Mouse (Mus musculus): ENCODE measurements around the gene Gclm.
"Not testable (repeated sequence)": the region's sequence is repeated elsewhere in the genome, so short reads cannot be mapped to it uniquely, and the experiment has no call there.

Gene Gclm

DNA sequence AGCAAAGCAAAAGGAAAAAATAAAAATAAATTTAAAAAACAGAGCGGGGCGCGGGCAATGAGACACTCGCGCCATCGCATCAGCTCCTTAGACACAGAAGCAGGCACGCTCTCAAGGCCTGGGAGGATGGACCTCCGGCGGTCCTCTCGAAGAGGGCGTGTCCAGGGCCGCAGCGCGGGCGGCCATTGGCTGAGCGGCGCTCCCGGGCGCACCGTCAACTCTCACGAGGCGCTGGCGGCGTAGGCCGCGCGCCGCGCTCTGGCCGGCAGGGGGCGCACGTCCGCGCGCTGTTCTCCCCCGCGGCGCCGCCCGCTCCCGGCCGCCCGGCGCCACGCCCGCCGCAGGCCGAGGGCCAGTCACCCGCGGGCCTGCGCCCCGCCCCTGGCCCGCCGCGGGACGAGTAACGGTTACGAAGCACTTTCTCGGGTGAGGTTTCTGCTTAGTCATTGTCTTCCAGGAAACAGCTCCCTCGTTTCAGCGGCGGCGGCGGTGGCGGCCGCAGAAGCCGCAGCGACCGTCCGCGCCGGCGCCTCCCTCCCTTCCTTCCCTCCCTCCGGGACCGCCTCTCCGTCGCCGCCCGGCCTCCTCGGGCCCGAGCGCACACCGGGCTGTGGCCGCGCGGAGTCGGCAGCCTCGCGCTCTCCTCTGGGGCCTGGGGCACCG is at the start of gene Gclm:
Gclm (plus strand) TSS at position 343 of the 663 bp plus-strand sequence.
- DNase-seq (ENCODE audit: low spot score) = peak; percentile 93

DNA sequence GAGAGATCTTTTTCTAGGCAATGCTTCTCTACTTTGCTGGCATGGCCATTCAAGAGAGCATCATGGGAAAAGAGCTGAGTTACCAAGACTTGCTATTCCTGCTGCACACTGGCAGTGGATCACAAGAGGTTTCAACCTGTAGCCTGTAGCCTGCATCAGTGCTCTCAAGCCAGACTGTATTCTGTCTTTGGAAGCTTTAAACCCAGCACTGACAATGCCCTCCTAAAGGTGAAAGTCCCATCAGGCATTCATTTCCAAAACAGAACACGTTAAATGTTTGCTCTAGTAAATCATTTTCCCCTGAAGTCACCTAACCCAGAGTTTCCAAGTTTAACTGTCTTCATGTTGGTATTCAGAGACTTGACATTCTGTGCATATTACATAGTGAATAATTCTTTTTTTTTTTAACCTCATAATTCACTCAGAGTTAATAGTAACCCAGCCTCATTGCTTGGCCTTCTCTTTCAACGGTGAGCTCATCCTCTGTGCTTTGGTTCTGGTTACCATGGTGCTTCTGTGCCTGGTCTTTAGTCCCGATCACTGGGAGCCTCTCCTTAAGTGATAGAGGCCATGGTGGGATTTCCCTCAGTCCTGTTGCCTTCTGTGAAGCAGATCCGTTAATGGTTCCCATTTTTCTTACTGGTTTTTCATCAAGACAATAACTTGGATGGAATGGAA is 48.6 kb upstream of the Gclm start:
- no peak for DNase-seq (ENCODE audit: low spot score)

- no peak for DNase-seq (ENCODE audit: low spot score)
Observed at GRCm38 (mm10) chr3:122198532-122198931, 46.8 kb upstream of the Gclm start.

GRCm38 (mm10) chr3:122198966-122199381 is 46.4 kb upstream of the Gclm start:
- no peak for DNase-seq (ENCODE audit: low spot score)

- no peak for DNase-seq (ENCODE audit: low spot score)
Observed at GRCm38 (mm10) chr3:122199600-122199999, 45.8 kb upstream of the Gclm start.

DNA sequence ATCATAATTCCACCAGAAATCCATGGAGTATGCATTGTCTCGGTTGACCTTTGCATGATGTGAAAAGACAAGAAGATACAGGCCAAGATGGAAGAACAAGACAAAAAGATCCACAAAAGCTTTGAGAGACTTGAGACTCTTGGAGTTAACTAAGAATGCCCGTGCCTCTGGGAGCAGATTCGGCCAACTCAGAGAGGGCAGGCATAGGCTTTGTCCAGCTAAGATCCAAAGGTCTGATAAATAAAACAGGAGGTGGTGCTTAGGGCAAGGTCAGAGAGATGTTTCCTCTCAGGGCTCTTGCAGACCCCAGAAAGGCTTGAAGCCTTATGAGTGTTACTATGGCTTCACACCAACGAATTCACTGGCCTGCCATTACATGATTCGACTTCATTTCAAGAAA is 45.3 kb upstream of the Gclm start:
- DNase-seq (ENCODE audit: low spot score) = no peak

DNA sequence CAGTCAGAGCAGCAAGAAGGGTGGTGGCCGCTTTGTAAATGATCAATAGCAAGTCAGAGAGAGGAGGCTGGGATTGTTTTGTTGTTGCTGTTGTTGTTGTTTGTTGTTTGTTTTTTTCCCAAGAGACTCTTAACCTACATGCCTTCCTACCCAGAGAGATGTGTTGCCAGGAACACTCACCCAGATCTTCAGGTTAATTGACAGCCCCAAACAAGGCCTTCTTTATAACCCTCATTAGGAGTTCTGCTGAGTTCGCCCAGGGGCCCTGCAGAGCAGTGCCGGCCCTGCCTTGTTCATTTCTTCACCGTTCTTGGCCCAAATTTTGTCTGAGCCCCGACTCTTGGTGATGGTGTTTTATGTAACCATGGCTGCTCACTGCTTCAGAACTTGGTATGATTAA is 44.9 kb upstream of the Gclm start:
- no peak for DNase-seq (ENCODE audit: low spot score)

DNA sequence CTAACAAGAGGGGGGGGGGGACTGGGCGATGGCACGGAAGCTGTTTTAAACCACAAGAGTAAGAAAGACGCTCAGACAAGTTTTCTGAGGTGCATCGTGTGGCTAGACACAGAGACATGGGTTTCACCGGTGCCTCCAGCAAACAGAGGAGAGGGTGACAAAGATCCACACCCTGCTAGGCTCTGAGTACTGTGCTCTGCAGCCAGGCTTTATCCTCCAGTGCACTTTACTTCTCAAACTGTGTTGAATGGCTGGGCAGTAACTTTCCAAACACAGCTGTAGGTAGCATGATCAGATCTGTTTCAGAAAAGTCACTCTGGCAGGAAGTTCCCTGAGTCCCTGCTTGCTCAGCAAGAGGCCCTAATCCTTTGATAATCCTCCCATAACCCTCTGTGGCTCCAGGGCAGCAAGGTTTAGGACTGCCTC is 43.0 kb upstream of the Gclm start:
- peak; percentile 62 for DNase-seq (ENCODE audit: low spot score)

GRCm38 (mm10) chr3:122203675-122204329 is 41.6 kb upstream of the Gclm start:
- no peak for DNase-seq (ENCODE audit: low spot score)

- no peak for DNase-seq (ENCODE audit: low spot score)
Observed at GRCm38 (mm10) chr3:122205753-122206152, 39.6 kb upstream of the Gclm start.

DNA sequence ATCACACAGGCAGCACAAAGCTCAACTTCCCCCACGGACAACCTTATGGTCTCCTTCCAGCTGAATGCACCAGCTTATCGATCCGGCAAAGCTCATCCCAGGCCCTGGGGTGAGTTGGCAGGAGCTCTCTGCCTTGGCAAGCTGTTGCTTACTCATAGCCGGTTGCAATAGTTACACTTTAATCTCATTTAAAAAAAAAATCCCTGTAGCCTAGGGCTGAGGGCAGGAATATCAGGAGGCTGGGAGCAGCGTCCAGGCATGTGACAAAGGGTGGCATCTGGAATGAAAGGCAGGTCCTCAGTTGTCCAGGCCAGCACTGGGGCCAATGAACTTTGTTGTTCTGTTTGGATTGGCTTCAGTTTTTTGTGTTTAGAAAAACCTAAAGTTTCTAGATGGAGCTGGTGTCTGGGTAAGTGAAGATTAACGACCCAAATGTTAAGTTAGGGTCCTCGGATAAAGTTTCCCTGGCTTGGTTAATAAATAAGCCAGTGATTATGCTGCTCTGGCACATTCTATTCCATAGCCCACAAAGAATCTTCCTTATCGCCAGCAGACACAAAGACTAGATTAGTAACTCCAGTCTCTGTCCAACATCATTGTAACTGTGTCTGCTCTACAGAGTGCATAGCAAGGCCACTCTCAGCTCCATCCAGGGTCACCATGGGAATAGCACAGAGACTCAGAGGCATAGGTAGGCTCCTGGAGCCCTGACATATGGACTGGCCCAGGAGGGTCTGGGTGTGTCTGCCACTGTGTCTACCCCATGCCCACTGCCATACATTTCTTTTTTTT is 38.9 kb upstream of the Gclm start:
- no peak for DNase-seq (ENCODE audit: low spot score)

- DNase-seq (ENCODE audit: low spot score) = no peak
Observed at GRCm38 (mm10) chr3:122207766-122208165, 37.6 kb upstream of the Gclm start.

DNA sequence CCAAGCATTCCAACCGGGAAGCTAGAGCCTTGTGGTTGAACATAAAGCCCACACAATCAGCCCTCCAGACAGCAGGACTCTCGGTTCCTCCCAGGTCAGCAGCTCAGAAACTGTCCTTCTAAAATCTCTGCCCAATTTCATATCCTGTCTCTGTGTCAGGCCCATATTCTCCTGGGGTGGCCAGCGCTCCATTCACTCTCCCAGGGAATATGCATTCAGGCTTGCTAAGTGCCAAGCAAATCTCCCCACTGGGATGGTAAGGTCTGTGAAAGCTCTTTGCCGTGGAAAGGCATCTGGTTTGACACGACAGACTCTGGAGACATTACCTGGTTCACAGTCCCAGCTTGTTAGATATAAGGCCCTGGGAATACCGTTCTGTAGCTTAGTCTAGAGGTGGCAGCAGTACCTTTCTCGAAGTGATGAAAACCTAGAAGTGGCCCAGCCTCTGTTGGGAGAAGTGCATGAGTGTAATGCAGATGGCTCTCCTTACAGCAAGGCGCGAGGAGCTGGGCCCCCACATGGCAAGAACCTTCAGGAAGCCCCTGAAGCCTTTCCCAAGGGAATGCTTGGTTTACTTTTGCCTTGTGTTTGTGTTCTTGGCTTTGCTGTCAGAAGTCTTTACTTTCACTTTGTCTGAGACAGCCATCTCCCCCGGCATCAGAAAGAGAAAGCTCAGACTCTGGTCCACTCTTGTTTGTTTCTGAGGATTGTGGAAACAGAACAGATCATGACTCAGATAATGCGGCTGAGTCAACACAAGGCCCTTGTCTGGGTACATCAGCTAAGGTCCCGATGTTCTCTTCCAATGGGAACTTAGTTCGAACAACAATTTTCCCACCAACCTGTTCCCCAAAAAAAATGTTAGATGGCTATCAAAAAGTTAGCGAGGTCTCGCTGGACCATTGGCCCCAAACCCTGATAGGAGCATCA is 36.8 kb upstream of the Gclm start:
- DNase-seq (ENCODE audit: low spot score) = no peak

DNA sequence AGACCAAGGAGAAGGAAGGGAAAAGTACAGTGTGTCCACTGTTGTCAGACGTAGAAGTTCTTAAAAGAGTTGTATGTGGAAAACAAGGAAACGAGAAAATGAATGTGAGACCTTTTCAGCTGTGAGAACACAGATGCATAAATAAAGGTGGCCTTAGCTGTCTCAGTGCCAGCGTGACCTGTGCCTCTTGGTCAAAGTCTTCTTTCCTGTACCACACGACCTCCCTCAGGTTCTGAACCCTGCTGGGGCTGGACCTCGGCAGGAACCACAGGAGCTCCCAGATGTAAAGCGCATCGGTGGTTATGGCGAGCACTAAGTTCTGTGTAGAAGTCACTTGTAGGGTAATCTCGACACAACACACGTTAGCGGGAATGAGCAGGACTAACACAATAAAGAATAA is 35.8 kb upstream of the Gclm start:
- no peak for DNase-seq (ENCODE audit: low spot score)

DNA sequence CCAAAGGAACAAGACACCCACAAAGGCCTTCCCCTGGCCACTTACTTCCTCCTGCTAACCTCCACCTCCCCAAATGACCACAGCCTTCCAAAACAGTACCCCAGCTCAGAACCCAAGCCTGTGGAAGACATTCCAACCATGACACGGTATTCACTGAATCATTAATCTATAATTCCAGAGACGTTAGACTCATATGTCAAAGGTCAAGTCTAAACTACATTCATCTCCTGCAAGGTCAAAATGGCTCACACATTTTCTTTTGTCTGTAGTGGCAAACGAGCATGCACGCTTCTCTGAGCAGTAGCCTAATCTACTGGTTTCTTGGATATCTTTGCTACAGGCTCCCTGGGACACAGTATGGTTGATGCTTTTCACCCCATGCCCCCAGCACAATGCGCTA is 34.9 kb upstream of the Gclm start:
- no peak for DNase-seq (ENCODE audit: low spot score)

- no peak for DNase-seq (ENCODE audit: low spot score)
Observed at GRCm38 (mm10) chr3:122210846-122211245, 34.5 kb upstream of the Gclm start.

DNA sequence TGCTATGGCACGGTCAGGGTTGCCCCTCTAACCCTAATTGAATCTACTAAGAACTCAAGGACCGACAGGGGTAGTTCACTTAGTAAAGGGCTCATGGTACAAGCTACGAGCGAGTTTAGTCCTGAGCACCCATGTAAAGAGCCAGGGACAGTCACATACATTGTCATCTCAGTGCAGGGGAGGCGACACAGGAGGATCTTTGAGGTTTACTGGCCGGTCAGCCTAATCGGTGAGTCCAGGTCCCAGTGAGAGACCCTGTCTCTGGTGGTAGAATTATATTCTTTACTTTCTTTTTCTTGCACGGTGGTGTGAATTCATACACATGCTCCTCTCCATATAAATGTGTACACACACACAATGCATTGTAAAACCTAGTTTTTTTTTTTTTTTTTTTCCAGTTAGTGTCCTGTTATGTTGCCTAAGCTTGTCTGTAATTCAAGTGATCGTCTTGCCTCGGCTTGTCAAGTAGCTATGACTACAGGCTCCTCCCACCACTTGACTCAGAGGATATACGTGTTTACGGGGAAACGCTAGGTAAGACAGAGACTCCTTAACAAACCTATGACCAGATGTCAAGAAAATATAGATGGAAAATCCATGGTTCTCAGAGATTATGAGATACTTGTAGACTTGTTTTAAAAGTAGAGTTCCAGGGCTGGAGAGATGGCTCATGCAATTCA is 33.8 kb upstream of the Gclm start:
- no peak for DNase-seq (ENCODE audit: low spot score)

GRCm38 (mm10) chr3:122221240-122222036 is 23.9 kb upstream of the Gclm start:
- DNase-seq (ENCODE audit: low spot score) = no peak

DNA sequence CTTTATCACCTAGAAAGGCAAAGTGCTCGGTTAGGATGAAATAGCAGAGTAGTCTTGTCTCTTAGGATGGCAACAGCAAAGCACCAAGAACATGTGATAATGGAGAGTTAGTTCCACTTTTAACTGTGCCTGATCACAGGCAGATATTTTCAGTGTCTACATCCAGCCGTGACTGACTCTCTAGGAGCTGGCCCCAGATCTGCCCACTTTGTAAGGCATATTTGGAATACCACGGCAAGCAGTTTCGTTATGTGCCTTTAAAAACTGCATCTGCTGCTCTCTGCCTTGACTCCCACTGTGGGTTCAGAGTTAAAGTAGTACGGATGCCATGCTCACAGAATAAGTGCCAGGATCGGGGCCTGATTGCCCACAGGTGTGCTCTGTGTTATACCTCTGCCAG is 18.4 kb upstream of the Gclm start:
- not testable (repeated sequence) for DNase-seq (ENCODE audit: low spot score)

- DNase-seq (ENCODE audit: low spot score) = no peak
Observed at GRCm38 (mm10) chr3:122235772-122236171, 9.6 kb upstream of the Gclm start.
